Mouse (Mus musculus): ENCODE data around the gene Pah. TPM values are rescaled to one million over a fixed set of nuclear protein-coding genes. Genes with fewer than 3 reads are reported as not detected.

The Pah gene
- total and polyA plus RNA-seq, 3 experiments: not detected

DNA sequence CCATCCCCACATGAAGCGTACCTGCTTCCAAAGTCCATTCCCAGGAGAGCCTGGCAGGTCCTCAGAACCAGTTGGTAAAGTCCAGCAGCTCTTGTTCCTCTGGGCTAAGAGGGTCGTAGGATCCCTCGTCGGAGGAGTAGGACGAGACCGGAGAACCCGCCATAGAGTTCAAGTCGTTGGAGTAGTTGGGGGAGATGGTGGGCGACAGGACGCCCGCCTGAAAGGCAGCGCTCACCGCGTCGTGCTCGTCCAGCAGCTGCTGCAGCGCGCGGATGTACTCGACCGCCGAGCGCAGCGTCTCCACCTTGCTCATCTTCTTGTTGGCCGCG lies 29.3 kb upstream of the Pah start:
- no peak overlapping the region for H3K4me3 ChIP-seq (ENCODE audit: low read depth, low read length)
- no peaks in the 10 kb centered on the region for H3K36me3 ChIP-seq (replicated peaks)
- H3K27me3 ChIP-seq (ENCODE audit: insufficient read depth, low read length): no peaks in the 10 kb centered on the region
- ATAC-seq (ENCODE audit: extremely low read depth, insufficient number of reproducible peaks, low FRiP score, poor library complexity, severe bottlenecking) (no peak), DNase-seq (ENCODE audit: low spot score) (no peak)
- TF ChIP-seq GATA1 (IDR thresholded peaks at IDR 0.05; ENCODE audit: borderline replicate concordance, low read length) (no peak), GATA2 (IDR thresholded peaks at IDR 0.05; ENCODE audit: borderline replicate concordance, low read depth, low read length) (no peak), CTCF (IDR thresholded peaks at IDR 0.05; ENCODE audit: low read depth, low read length) (no peak), TAL1 (conservative IDR thresholded peaks at IDR 0.05; ENCODE audit: low read depth, low read length) (no peak)
- peaks cover 61% of the 10 kb centered on the region for H3K9me3 ChIP-seq (replicated peaks)
- H3K4me1 ChIP-seq (ENCODE audit: insufficient read depth, low read depth, low read length): no peaks in the 10 kb centered on the region

DNA sequence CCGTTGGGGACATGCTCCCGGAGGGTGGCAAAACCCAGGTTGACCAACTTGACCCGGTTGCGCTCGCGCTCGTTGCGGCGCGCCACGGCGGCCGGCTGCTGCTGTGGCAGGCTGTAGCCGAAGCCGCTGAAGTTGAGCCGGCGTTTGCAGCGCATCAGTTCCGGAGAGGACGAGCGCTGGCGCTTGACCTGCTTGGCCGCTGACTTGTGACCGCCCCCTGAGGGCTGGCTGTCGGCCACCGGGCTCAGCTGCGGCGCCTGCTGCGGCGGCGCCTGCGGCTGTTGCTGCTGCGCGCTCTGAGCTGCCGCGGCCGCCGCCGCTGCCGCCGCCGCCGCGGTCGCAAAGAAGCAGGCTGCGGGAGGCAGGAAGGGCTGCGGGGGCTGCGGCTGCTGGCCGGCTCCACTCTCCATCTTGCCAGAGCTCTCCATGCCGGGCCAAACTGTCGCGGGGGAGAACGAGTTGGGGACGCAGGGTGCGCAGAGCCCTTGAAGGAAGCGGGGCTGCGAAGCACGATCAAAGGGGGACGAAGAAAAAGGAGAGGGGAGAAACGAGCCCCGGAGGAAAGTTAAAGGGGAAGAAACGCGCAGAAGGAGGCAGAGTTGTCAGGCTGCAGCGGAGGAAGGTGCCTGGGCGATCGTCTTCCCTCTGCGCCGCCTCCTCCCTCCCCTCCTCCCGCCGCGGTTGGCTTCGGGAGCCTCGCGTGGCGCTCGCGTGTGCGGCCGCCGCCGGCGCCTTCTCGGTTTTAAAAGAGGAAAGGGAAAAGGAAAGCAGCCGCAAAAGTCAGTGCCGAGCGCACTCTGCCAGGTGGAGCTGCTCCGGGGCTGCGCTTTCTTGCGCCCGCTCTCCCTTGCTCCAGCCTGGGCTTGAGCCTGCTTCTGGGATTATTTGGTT lies 28.7 kb upstream of the Pah start:
- peaks cover 59% of the 10 kb centered on the region for H3K9me3 ChIP-seq (replicated peaks)
- no peaks in the 10 kb centered on the region for H3K4me1 ChIP-seq (ENCODE audit: insufficient read depth, low read depth, low read length)
- ATAC-seq (ENCODE audit: extremely low read depth, insufficient number of reproducible peaks, low FRiP score, poor library complexity, severe bottlenecking): no peak
- H3K4me3 ChIP-seq (ENCODE audit: low read depth, low read length): no peak overlapping the region
- no peak for DNase-seq (ENCODE audit: low spot score)
- no peaks in the 10 kb centered on the region for H3K27me3 ChIP-seq (ENCODE audit: insufficient read depth, low read length)
- TF ChIP-seq GATA2 (IDR thresholded peaks at IDR 0.05; ENCODE audit: borderline replicate concordance, low read depth, low read length): no peak
- TF ChIP-seq CTCF (IDR thresholded peaks at IDR 0.05; ENCODE audit: low read depth, low read length): no peak
- no peak for TF ChIP-seq TAL1 (conservative IDR thresholded peaks at IDR 0.05; ENCODE audit: low read depth, low read length)
- no peak for TF ChIP-seq GATA1 (IDR thresholded peaks at IDR 0.05; ENCODE audit: borderline replicate concordance, low read length)
- TF ChIP-seq POLR2AphosphoS5 (IDR thresholded peaks at IDR 0.05; ENCODE audit: insufficient replicate concordance, low read depth, low read length): no peak
- H3K36me3 ChIP-seq (replicated peaks): no peaks in the 10 kb centered on the region

DNA sequence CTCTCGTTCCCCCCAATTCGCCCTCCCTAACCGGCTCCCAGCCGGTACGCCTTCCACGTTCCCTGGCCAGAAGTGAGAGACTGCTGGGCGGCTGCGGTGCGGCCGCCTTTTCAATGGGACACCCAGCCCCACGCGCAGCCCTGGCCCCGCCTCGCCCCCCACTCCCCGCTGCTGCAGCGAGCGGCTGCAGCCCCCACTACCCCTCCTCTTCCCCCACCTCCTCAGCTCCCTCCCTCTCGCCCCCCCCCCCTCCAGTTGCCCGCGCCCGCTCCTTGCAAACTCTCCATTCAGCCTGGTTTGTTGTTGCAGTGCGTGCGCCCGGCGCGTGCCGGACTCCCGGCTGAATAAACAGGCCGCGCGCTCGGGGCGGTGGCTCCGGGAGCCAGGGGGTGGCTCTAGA lies 28.0 kb upstream of the Pah start, which contains the start of gene Ascl1:
TSS of gene Ascl1 (minus strand) at position 85 of the 400 bp plus-strand sequence.
- H3K36me3 ChIP-seq (replicated peaks): no peaks in the 10 kb centered on the region
- no peak for DNase-seq (ENCODE audit: low spot score)
- peaks cover 57% of the 10 kb centered on the region for H3K9me3 ChIP-seq (replicated peaks)
- no peak within 1 kb of the TSS for H3K4me3 ChIP-seq (ENCODE audit: low read depth, low read length)
- ATAC-seq (ENCODE audit: extremely low read depth, insufficient number of reproducible peaks, low FRiP score, poor library complexity, severe bottlenecking): no peak
- H3K4me1 ChIP-seq (ENCODE audit: insufficient read depth, low read depth, low read length): no peaks in the 10 kb centered on the region
- no peak for TF ChIP-seq CTCF (IDR thresholded peaks at IDR 0.05; ENCODE audit: low read depth, low read length)
- TF ChIP-seq POLR2AphosphoS5 (IDR thresholded peaks at IDR 0.05; ENCODE audit: insufficient replicate concordance, low read depth, low read length): no peak
- H3K27me3 ChIP-seq (ENCODE audit: insufficient read depth, low read length): no peaks in the 10 kb centered on the region

DNA sequence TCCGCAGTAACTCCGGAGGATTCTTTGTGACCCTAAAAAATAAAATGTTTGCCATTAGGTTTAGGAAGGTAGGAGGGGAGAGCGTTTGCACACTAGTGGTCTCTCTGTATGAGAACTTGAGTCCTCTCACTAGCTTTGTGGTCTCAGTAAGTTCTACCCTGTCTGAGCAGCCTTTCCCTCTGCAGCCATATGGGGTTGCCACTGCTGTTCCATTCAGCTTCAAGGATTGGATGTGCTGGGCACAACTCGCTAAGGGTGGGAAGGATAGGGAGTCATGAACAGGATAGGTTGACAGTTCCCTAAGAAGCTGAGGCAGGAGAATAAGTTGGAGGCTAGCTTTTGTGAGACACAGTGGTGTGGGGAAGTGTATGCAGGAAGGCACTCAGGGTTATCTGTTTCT lies 27.4 kb upstream of the Pah start:
- H3K4me1 ChIP-seq (ENCODE audit: insufficient read depth, low read depth, low read length): no peaks in the 10 kb centered on the region
- H3K9me3 ChIP-seq (replicated peaks): peaks cover 54% of the 10 kb centered on the region
- no peaks in the 10 kb centered on the region for H3K36me3 ChIP-seq (replicated peaks)
- ATAC-seq (ENCODE audit: extremely low read depth, insufficient number of reproducible peaks, low FRiP score, poor library complexity, severe bottlenecking) (no peak), DNase-seq (ENCODE audit: low spot score) (no peak)
- H3K4me3 ChIP-seq (ENCODE audit: low read depth, low read length): no peak overlapping the region
- no peak for TF ChIP-seq TAL1 (conservative IDR thresholded peaks at IDR 0.05; ENCODE audit: low read depth, low read length)
- H3K27me3 ChIP-seq (ENCODE audit: insufficient read depth, low read length): no peaks in the 10 kb centered on the region

DNA sequence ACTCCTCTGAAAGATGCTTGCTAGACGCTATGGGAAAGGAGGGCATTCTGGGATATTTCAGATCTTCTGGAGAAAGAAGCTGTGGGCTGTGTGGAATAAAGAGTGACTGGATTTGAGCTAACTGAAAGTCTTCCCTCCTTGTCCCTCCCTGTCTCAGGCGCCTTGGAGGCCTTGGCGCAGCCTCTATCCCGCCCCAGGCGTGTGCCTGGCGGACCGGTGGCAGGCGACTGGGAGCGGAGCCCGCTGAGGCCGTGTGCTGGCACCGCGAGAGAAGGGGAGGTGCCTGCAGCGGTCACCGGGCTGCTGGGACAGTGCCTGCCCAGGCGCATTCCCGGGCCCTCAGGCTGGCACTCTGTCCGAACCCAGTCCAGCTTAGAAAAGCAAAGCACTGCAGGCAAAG lies 27.0 kb upstream of the Pah start:
- no peak for ATAC-seq (ENCODE audit: extremely low read depth, insufficient number of reproducible peaks, low FRiP score, poor library complexity, severe bottlenecking)
- DNase-seq (ENCODE audit: low spot score): no peak
- H3K4me3 ChIP-seq (ENCODE audit: low read depth, low read length): no peak overlapping the region; the same call in 1 of the 2 replicates
- H3K4me1 ChIP-seq (ENCODE audit: insufficient read depth, low read depth, low read length): no peaks in the 10 kb centered on the region
- TF ChIP-seq POLR2AphosphoS5 (IDR thresholded peaks at IDR 0.05; ENCODE audit: insufficient replicate concordance, low read depth, low read length) (no peak), GATA2 (IDR thresholded peaks at IDR 0.05; ENCODE audit: borderline replicate concordance, low read depth, low read length) (no peak), TAL1 (conservative IDR thresholded peaks at IDR 0.05; ENCODE audit: low read depth, low read length) (no peak), CTCF (IDR thresholded peaks at IDR 0.05; ENCODE audit: low read depth, low read length) (no peak), GATA1 (IDR thresholded peaks at IDR 0.05; ENCODE audit: borderline replicate concordance, low read length) (no peak)
- no peaks in the 10 kb centered on the region for H3K36me3 ChIP-seq (replicated peaks)
- H3K9me3 ChIP-seq (replicated peaks): peaks cover 54% of the 10 kb centered on the region
- H3K27me3 ChIP-seq (ENCODE audit: insufficient read depth, low read length): no peaks in the 10 kb centered on the region

DNA sequence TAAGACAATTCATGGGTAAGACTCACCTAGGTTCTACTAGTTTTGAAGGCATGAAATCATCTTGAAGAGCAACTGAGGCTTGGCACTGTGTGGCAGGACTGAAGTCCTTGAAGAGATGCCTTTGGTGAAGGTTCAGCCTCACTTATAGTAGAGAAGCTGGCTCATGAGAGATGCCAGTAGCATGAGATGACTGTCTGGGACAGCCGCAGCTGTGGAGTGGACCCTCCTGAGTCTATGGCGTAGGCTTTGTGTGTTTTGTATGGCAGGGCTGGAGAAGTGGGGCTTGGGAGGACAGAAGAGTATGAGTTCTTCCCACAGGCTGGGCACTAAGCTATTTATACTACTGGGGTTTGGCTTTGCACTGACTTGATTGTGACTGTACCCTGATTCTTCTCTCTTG lies 24.5 kb upstream of the Pah start:
- Histone ChIP-seq H3K27me3 (ENCODE audit: insufficient read depth, low read length) (no peaks in the 10 kb centered on the region), H3K4me3 (ENCODE audit: low read depth, low read length) (no peak overlapping the region), H3K36me3 (replicated peaks) (no peaks in the 10 kb centered on the region), H3K4me1 (ENCODE audit: insufficient read depth, low read depth, low read length) (no peaks in the 10 kb centered on the region), H3K9me3 (replicated peaks) (peaks cover 46% of the 10 kb centered on the region)
- TF ChIP-seq TAL1 (conservative IDR thresholded peaks at IDR 0.05; ENCODE audit: low read depth, low read length): no peak
- ATAC-seq (ENCODE audit: extremely low read depth, insufficient number of reproducible peaks, low FRiP score, poor library complexity, severe bottlenecking): no peak
- no peak for DNase-seq (ENCODE audit: low spot score)

All from G1E (cell line).